Mouse (Mus musculus) embryonic stem cell, embryonic (primary cell): ENCODE data around the gene Nptxr.

Source experiments
- CTCF ChIA-PET, 4 experiments: fragments of 300-600 bp in 2 of 4; fragments of 350-600 bp in 2 of 4; sonication (Branson Sonifier 250); formaldehyde crosslinking; loops; one replicate each; lab custom pipeline; 2022; ENCODE audit warnings: inconsistent platforms in 2 of 4; lab: Charles Lee
- POLR2A ChIA-PET, 4 experiments: fragments of 300-600 bp in 2 of 4; fragments of 350-600 bp in 2 of 4; sonication (Branson Sonifier 250); formaldehyde crosslinking; loops; one replicate each; lab custom pipeline; 2022; ENCODE audit warnings: antibody characterized with exemption in 4 of 4, inconsistent platforms in 1 of 4; lab: Charles Lee

The Nptxr gene

DNA sequence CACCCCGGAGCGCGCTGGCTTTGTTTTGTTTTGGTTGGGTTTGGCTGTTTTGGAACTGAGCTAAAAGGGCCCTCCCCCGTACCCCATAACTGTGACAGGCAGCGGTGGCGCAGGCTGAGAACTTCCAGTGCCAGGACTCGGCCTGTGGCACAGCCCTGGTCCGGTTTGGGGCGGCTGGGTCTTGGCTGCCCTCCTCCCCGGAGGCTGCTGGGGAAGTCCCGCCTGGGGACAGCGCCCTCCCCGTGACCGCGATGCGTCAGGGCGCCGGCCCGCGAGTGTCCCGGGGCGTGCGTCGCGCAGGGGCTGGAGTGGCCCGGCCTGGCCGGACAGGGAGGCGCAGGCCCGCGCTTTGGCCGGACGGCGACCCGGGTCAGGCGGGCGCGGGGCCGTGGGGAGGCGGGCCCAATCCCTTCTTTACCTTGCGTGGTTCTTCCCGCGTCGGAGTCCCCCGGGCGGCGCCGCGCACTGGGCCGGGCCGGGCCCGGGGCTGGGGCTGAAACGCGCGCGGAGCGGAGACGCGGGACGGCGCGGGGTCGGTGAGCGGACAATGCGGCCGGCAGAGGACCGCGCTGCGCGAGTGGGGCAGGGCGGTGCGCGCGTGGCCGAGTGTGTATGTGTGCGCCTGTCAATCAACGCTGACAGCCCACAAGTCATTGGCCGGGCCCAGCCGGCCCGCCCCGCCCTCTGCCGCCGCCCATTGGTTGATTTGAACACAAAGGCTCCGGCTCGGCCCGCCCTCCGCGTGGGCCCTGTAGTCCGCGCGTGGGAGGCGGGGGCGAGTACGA, 62.5 kb downstream of the Nptxr start, which contains the start of gene Sun2:
Gene Sun2 (minus strand): TSS at position 616 of the 785 bp plus-strand sequence.
- ChIA-PET CTCF (interaction anchor here in 1 of 4 experiments (0.9 kb wide), 1 partner anchor 77 kb away, joined by 3 read pairs; no protein-coding TSS in a partner anchor), POLR2A (interaction anchor here in 3 of 4 experiments (0.8 to 1.6 kb wide), 10 partner anchors 10 to 335 kb away, joined by 3 to 5 read pairs (median 3); partner anchors contain the start of genes Gtpbp1 (in 1 of the 3) and Josd1 (in 1 of the 3))

DNA sequence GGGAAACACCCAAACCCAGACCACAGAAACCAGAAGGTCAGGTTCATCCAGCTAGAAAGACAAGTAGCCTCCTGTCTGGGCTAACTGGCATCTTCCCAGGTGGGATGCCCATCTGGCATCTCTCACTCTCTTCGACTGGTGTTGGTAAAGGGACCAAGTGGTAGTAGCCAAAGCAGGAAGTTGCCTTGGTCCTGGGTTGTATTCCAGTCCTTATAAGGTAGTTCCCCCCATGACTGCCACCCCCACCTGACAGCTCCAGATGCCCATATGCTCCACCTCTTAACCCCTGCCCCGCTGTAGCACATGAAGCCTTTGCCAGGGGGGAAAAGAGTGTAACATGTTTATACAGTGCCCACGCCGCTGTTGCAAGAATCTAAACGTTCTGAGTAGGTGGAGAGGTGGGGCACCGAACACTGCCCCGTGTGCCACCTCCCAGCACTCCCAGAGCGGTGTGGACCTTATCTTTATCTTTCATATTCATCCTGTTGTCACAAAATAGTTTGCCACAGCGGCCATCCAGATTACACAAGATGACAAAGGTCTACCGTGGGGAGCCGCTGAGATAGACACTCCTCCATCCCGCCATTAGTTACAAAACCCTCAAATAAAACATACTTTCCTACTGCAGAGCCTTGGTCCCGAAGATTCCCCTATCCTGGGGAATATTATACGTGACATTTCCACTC, 63.2 kb downstream of the Nptxr start:
- POLR2A ChIA-PET: interaction anchor here in 3 of 4 experiments (0.6 to 1.6 kb wide), 14 partner anchors 8 to 515 kb away, joined by 3 to 5 read pairs (median 4); partner anchors contain the start of genes Gtpbp1 (in 2 of the 3) and Josd1 (in 1 of the 3)
- CTCF ChIA-PET: interaction anchor here in 1 of 4 experiments (0.9 kb wide), 1 partner anchor 78 kb away, joined by 3 read pairs; no protein-coding TSS in a partner anchor

DNA sequence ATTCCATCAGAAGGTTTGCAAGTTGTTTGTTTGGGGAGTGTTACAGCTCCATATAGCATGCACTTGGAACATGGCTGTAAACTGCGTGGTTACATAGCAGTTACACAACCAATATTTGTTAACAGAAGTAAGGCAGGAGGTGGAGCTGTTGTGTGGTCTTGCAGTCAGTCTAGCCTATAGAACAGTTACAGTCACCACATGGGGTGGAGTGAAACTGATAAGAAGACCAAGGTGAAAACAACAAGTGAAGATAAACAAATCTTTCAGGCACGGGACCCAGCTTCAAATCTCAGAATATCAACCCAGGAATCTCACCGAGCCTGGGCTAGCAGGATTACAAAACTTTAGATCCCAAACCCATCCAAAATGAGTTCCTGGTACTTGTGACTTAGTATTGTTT, 63.8 kb downstream of the Nptxr start:
- CTCF ChIA-PET: no interaction called here
- POLR2A ChIA-PET: interaction anchor here in 3 of 4 experiments (0.6 to 1.6 kb wide), 7 partner anchors 8 to 210 kb away, joined by 3 to 5 read pairs (median 3); partner anchors contain the start of gene Gtpbp1 (in 3 of the 3)
